8 mouse cellular contexts compared by ENCODE assay signal in genomic region chr1:156752990-156753389, GRCm38 (mm10). TPM values are rescaled to one million over a fixed set of nuclear protein-coding genes. Genes with fewer than 3 reads are reported as not detected.
DNase-seq lines count a peak whose midpoint lies in the region; ATAC-seq lines count a peak whose summit lies in the region.

No protein-coding gene starts in this region.

- H3K27ac ChIP-seq in hindbrain, embryonic 11.5 days (ENCODE audit: low read depth, low read length), result peak overlapping the region; percentile 88
- no peak overlapping the region for H3K27ac ChIP-seq in hindbrain, embryonic 16.5 days (ENCODE audit: low read depth, low read length)
- H3K27ac ChIP-seq in embryonic facial prominence, embryonic 13.5 days, result peak overlapping the region; percentile 74; the same call in 1 of the 2 replicates
- peak overlapping the region; percentile 54; the same call in 1 of the 2 replicates for H3K27ac ChIP-seq in liver, embryonic 13.5 days

- no peak overlapping the region for H3K4me3 ChIP-seq in hindbrain, embryonic 11.5 days (ENCODE audit: low read depth, low read length)
- no peak overlapping the region for H3K4me3 ChIP-seq in hindbrain, embryonic 16.5 days (ENCODE audit: low read length)
- no peak overlapping the region for H3K4me3 ChIP-seq in embryonic facial prominence, embryonic 13.5 days
- no peak overlapping the region for H3K4me3 ChIP-seq in liver, embryonic 13.5 days (replicated peaks)

- H3K9ac ChIP-seq in hindbrain, embryonic 11.5 days (ENCODE audit: low read depth, low read length), result no peak overlapping the region
- H3K9ac ChIP-seq in hindbrain, embryonic 16.5 days (ENCODE audit: low read depth, low read length), result no peak overlapping the region
- H3K9ac ChIP-seq in embryonic facial prominence, embryonic 13.5 days, result no peak overlapping the region
- H3K9ac ChIP-seq in liver, embryonic 13.5 days, result peak overlapping the region; percentile 54

- peaks cover 16% of the 10 kb centered on the region for H3K4me1 ChIP-seq in hindbrain, embryonic 11.5 days (replicated peaks; ENCODE audit: control insufficient read depth, insufficient read depth, low read length)
- H3K4me1 ChIP-seq in hindbrain, embryonic 16.5 days (ENCODE audit: control insufficient read depth, insufficient read depth, low read depth, low read length), result peaks cover 23% of the 10 kb centered on the region
- H3K4me1 ChIP-seq in embryonic facial prominence, embryonic 13.5 days, result peaks cover 63% of the 10 kb centered on the region
- H3K4me1 ChIP-seq in liver, embryonic 13.5 days (replicated peaks), result peaks cover 54% of the 10 kb centered on the region

- H3K9me3 ChIP-seq in hindbrain, embryonic 11.5 days (ENCODE audit: control insufficient read depth, low read length), result no peaks in the 10 kb centered on the region
- no peaks in the 10 kb centered on the region for H3K9me3 ChIP-seq in hindbrain, embryonic 16.5 days (ENCODE audit: control insufficient read depth, low read length)
- no peaks in the 10 kb centered on the region for H3K9me3 ChIP-seq in embryonic facial prominence, embryonic 13.5 days
- no peaks in the 10 kb centered on the region for H3K9me3 ChIP-seq in liver, embryonic 13.5 days (replicated peaks)

- no peak overlapping the region for H3K4me2 ChIP-seq in hindbrain, embryonic 11.5 days (replicated peaks; ENCODE audit: low read depth, low read length)
- no peak overlapping the region for H3K4me2 ChIP-seq in hindbrain, embryonic 16.5 days (ENCODE audit: low read length)
- H3K4me2 ChIP-seq in embryonic facial prominence, embryonic 13.5 days, result peak overlapping the region; percentile 52; the same call in 1 of the 2 replicates
- H3K4me2 ChIP-seq in liver, embryonic 13.5 days, result peak overlapping the region; percentile 65

- H3K27me3 ChIP-seq in hindbrain, embryonic 11.5 days (ENCODE audit: control insufficient read depth, insufficient read depth, low read length), result no peaks in the 10 kb centered on the region
- no peaks in the 10 kb centered on the region for H3K27me3 ChIP-seq in hindbrain, embryonic 16.5 days (replicated peaks; ENCODE audit: control insufficient read depth, insufficient read depth, low read length)
- no peaks in the 10 kb centered on the region for H3K27me3 ChIP-seq in embryonic facial prominence, embryonic 13.5 days
- 0 out of 2 replicates have a peak, but pooled peaks cover 3% of the 10 kb centered on the region for H3K27me3 ChIP-seq in liver, embryonic 13.5 days

- ATAC-seq in hindbrain, embryonic 11.5 days (ENCODE audit: low FRiP score), result no peak
- no peak for ATAC-seq in hindbrain, embryonic 16.5 days
- ATAC-seq in CD4-positive, CD25-positive, alpha-beta regulatory T cell, adult 4 months, result peak; percentile 78
- no peak for ATAC-seq in embryonic facial prominence, embryonic 13.5 days (ENCODE audit: insufficient number of reproducible peaks, insufficient read depth, low FRiP score, low TSS enrichment, low read depth)
- no peak for ATAC-seq in liver, embryonic 13.5 days (ENCODE audit: low read depth)

- H3K36me3 ChIP-seq in hindbrain, embryonic 11.5 days (ENCODE audit: control insufficient read depth, insufficient read depth, low read length), result no peaks in the 10 kb centered on the region
- H3K36me3 ChIP-seq in hindbrain, embryonic 16.5 days (ENCODE audit: control insufficient read depth, insufficient read depth, low read length), result no peaks in the 10 kb centered on the region
- no peaks in the 10 kb centered on the region for H3K36me3 ChIP-seq in embryonic facial prominence, embryonic 13.5 days
- no peaks in the 10 kb centered on the region for H3K36me3 ChIP-seq in liver, embryonic 13.5 days

- no peak for DNase-seq in hindbrain, embryonic 11.5 days (ENCODE audit: low spot score)
- DNase-seq in liver, embryonic 13.5 days, result no peak
- DNase-seq in frontal cortex, postnatal 14 days (ENCODE audit: low spot score in 2 of 2), result no peak
- no peak for DNase-seq in retina, postnatal 1 day
- DNase-seq in layer of hippocampus, adult 18-20 months (ENCODE audit: low spot score in 2 of 2), result no peak

- WGBS in hindbrain, embryonic 11.5 days, result 63% methylated on average over 7 of the region's 7 CpGs
- 62% methylated on average over 7 of the region's 7 CpGs for WGBS in hindbrain, embryonic 16.5 days
- 75% methylated on average over 7 of the region's 7 CpGs for WGBS in embryonic facial prominence, embryonic 13.5 days
- WGBS in liver, embryonic 13.5 days (ENCODE audit: insufficient replicate concordance), result 53% methylated on average over 7 of the region's 7 CpGs

RNA-seq across cellular contexts. Expression of gene Fam20b, which starts 34.1 kb away (rescaled TPM):
- 22.5 and 22.9 TPM in 2 replicates for polyA plus RNA-seq in hindbrain, embryonic 11.5 days (2014; fragmentation: Nextera tagmentation; extraction: Ambion mirVana)
- 23.9 and 32.1 TPM in 2 replicates for polyA plus RNA-seq in hindbrain, embryonic 16.5 days (2015; fragmentation: Nextera tagmentation; extraction: Ambion mirVana)
- polyA plus RNA-seq in CD4-positive, CD25-positive, alpha-beta regulatory T cell, adult 4 months (2017; shearing (Covaris generic)), result 10 to 100 TPM; 11.5 to 18.8 TPM
- 23.5 and 24.1 TPM in 2 replicates for polyA plus RNA-seq in embryonic facial prominence, embryonic 13.5 days (2015; fragmentation: Nextera tagmentation; extraction: Ambion mirVana)
- polyA plus RNA-seq in liver, embryonic 13.5 days (2015; fragmentation: Nextera tagmentation; extraction: Ambion mirVana), result 10.0 and 12.0 TPM in 2 replicates
- total RNA-seq in layer of hippocampus, adult 18-20 months (2021), result 10 to 100 TPM; 82.7 to 83.8 TPM

Comparison
In these comparisons a context has a peak if more than half of its experiments do, and no peak if none do; other contexts are left out.
1. H3K4me2 ChIP-seq: peak in embryonic facial prominence, embryonic 13.5 days (single experiment) and liver, embryonic 13.5 days (single experiment); none in hindbrain, embryonic 11.5 days (single experiment) and hindbrain, embryonic 16.5 days (single experiment).